Mouse (Mus musculus): ENCODE results near the gene Gm42372. TPM values are rescaled to one million over a fixed set of nuclear protein-coding genes. Genes with fewer than 3 reads are reported as not detected.

The Gm42372 gene
- total RNA-seq, 2 experiments from 2014 or later, result 1.1 TPM

GRCm38 (mm10) chr7:17003230-17003960 lies 20.5 kb downstream of the Gm42372 start:
- DNase-seq, result peak in 1 of 2 experiments; percentile 39

- DNase-seq, result no peak
These were observed 21.8 kb downstream of the Gm42372 start for GRCm38 (mm10) chr7:17004716-17005115.

- no peak for DNase-seq
These were observed 24.4 kb downstream of the Gm42372 start for GRCm38 (mm10) chr7:17007300-17007699.

- no peak for DNase-seq
These were observed 26.6 kb downstream of the Gm42372 start for GRCm38 (mm10) chr7:17009326-17010009.

GRCm38 (mm10) chr7:17010010-17010347 lies 27.1 kb downstream of the Gm42372 start:
- no peak for DNase-seq

- no peak for DNase-seq
These were observed 29.2 kb downstream of the Gm42372 start for GRCm38 (mm10) chr7:17011909-17012590.

- DNase-seq, result no peak
These were observed 32.5 kb downstream of the Gm42372 start for GRCm38 (mm10) chr7:17015381-17015780.

- DNase-seq, result peak; percentile 94 to 96
These were observed 34.1 kb downstream of the Gm42372 start for GRCm38 (mm10) chr7:17017036-17017435.

GRCm38 (mm10) chr7:17017921-17018320 lies 35.0 kb downstream of the Gm42372 start:
- DNase-seq, result no peak

GRCm38 (mm10) chr7:17019426-17020166 lies 36.7 kb downstream of the Gm42372 start:
- DNase-seq, result no peak

- no peak for DNase-seq
These were observed 39.3 kb downstream of the Gm42372 start for GRCm38 (mm10) chr7:17022176-17022575.

- DNase-seq, result no peak
These were observed 40.8 kb downstream of the Gm42372 start for GRCm38 (mm10) chr7:17023701-17024100.

- peak; percentile 48 to 57 for DNase-seq
These were observed 41.3 kb downstream of the Gm42372 start for GRCm38 (mm10) chr7:17024141-17024540.

GRCm38 (mm10) chr7:17024814-17025504 lies 42.1 kb downstream of the Gm42372 start:
- peak in 1 of 2 experiments; percentile 55 for DNase-seq

- no peak for DNase-seq
These were observed 42.6 kb downstream of the Gm42372 start for GRCm38 (mm10) chr7:17025505-17025894.

GRCm38 (mm10) chr7:17025896-17026622 lies 43.2 kb downstream of the Gm42372 start:
- DNase-seq, result no peak

GRCm38 (mm10) chr7:17026710-17027587 lies 44.1 kb downstream of the Gm42372 start:
- no peak for DNase-seq

- DNase-seq, result peak; percentile 93 to 94
These were observed 44.9 kb downstream of the Gm42372 start, which contains the start of gene Ppp5c for GRCm38 (mm10) chr7:17027588-17028343. Gene Ppp5c, minus strand, starts transcription at chr7:17027924.

- DNase-seq, result no peak
These were observed 46.0 kb downstream of the Gm42372 start for GRCm38 (mm10) chr7:17028923-17029322.
